Mouse (Mus musculus) adrenal gland, adult 18-20 months (tissue): ENCODE results near the gene Slc4a3. TPM values are rescaled to one million over a fixed set of nuclear protein-coding genes. Genes with fewer than 3 reads are reported as not detected.

Experiments
- DNase-seq, 2 experiments: peaks; one replicate each; pipeline ENCODE4 v3.0.0; 2021 to 2022; ENCODE audit warnings: low spot score in 2 of 2
- total RNA-seq, 2 experiments: library from RNA; stranded (reverse); gene quantifications; 1 replicate in 1 of 2; 2 replicates in 1 of 2; pipeline ENCODE4 v1.2.3; 2021

The Slc4a3 gene
- total RNA-seq, 2 experiments from 2014 or later, result 92.6 to 132 TPM

DNA sequence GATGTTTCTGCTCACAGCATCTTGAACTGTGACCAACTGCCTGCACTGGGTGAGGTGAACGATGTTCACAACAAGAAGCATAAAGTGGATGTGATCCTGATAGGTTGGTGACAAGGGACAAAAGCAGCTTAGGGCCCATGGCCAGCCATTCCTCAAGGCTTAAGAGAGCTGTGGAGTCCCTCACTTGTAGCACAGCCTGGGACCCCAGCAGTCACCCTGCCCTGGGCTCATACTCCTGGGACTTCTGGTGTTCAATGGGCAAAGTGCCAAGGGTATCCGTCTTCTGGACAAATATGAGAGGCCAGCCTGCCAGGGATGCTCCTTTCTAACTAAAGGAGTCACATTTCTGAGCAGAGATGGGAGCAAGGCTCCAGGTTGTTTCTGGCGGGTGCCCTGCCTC, 49.9 kb downstream of the Slc4a3 start:
- DNase-seq, result no peak

DNA sequence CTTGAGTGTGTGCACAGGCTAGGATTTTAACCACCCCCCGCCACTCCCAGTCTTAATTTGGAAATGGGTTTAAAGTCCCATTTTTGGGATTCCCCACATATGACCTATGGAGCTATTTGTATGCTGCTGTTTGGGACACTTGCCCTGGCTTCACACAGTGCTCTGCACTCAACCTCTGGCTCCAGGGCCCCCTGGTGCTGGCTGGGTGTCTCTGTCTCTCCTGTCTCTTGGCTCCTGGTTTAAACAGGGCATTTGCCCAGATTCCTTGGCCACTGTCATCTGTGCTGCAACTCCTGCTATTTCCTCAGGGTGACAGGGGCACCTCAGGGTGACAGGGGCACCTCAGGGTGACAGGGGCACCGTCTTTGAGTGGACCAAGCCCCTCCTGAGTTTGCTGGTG, 50.8 kb downstream of the Slc4a3 start:
- DNase-seq, result no peak

DNA sequence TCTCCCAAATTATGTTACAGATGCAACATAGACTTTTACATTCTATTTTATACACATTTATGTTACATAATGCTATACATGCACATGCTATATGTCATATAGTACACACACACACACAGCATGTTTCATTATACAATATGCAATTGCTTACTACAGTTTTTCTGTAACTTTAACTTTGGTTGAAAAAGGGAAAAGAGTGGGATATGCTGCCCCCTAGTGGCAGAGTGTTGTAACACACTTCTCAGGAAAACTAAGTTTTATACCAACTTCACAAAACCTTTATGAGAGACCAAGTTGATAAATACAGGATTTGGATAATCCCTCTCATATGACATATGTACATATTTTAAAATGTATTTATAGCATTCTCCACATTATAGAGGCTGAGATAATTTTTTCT, 51.6 kb downstream of the Slc4a3 start:
- DNase-seq, result peak; percentile 52 to 60

DNA sequence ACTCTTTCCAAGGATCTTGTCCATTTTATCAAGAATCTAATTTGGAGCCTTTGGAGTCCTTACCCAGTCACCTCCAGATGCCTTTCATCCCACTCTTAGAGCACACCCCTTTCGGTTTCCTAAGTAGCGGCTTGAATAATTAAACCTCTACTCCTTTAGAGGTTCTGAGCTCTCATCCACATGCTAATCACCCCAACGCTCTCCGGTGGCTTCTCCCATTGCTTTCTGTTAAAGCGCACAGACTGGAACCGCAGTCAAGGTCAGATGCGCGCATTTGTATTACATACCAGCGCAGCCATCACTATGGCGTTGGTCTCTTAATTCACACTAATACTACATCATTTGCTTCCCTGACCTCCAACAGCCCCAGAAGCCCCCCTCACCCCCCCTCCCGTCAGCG, 55.7 kb downstream of the Slc4a3 start:
- no peak for DNase-seq

DNA sequence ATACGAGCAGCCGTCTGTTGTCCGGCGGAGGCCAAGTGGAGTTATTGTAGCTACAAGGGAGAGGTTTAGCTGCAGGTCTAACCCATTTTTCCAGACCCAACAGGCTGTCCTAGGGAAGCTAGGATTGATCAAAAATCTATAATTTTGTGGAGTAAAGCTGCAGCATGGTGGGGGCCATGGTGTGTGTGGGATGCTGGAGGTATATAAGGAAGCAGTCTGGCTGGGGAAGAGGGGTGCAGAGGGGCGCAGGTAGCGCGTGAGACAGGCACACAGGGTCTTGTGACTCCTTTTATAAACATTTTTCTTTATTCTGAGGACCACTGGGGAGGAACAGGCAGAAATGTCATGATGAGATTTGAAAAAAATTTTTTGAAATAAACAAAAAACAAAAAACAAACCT, 57.5 kb downstream of the Slc4a3 start:
- no peak for DNase-seq

DNA sequence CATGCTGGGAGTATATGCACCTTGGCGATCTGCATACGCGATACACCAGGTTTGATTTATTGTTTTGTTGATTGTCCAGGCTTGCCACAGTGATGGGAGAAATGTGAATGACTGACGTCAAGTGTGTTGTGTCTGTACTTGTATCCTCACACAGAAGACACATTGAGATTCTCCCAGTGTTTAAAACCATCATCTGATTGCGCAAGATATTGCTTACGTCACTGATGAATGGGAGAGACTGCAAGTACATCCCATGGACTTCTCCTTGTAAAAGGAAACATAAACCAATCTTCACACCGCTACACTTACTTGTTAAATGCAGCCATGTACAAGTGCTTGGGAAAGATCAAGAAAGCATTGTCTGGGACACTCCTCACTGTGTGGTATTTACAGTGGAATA, 62.2 kb downstream of the Slc4a3 start:
- DNase-seq, result no peak

DNA sequence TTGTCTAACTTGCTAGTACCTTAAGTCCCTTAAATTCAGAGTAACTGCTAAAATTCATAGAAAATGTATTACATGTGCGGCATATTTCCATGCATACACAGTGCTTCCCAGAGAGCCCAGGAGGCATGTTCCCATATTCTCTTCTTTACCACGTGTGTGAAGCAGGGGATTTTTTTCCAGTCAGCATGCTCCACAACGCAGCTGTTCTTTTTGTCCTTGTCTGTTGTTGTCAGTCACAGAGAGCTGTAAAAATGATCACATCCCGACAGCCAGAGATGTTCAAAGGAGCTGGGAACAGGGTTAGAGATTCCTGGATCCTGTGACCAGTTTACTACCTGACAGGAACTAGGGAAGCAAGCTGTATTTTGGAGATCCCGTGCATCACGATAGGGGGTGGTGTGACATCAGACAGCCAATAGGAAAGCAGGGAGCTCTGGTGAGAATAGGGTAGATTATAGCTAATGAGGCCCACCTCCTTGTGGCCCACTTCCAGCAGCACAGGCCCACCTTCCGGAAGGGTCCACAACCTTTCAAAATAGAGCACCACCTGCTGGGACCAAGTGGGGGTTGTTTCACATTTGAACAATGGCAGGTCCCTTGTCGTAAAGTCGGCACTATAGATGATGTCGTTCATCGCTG, 62.7 kb downstream of the Slc4a3 start:
- no peak for DNase-seq

DNA sequence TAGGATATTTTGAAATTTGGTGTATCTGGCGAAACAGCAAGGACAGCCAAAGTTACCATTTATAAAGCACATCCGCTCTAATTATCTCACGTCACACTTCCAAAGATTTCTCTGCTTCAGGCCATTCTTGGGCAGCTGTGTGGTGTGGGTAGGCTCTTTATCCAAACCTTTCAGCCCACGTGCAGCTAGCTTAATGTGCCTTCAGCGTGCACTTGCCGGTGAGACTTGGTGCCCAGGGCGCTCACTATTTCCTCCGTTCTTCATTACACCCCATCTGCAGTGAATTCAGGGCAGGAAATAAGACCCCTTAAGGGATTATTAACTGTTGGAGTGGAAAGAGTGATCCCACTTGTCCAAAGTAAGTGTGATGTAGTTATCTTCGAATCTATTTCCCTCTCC, 63.2 kb downstream of the Slc4a3 start:
- no peak for DNase-seq

DNA sequence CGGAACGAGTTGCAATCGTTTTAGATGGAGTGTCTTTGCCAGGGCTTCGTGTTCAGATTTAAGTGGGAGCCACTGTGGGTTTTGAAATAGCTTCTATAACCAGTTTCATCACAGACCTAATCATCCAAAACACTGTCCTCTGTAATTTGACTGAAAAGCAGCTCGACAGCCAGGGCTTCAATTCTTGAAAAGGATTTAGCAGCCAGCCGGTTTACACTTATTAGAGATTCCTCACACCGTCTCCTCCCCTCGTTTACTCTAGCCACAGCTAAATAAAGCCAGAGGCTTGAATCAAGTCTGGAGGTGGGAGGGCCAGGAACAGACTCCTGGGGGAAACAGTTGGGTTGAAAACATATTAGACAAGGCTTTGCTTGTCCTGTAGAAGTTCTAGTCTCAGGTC, 64.5 kb downstream of the Slc4a3 start:
- no peak for DNase-seq

Other genes starting within 250 kb of the Slc4a3 start
- gene Dnpep, start 228.3 kb upstream of the Slc4a3 start, total RNA-seq, result 10 to 100 TPM; 90.1 to 90.6 TPM
- 10 to 100 TPM; 15.9 to 21.3 TPM for gene Des, start 185.9 kb upstream of the Slc4a3 start, total RNA-seq
- gene Speg, start 171.0 kb upstream of the Slc4a3 start, total RNA-seq, result 10 to 100 TPM in 1 of 2 experiments, 1 to 10 TPM in 1; 7.3 to 10.8 TPM
- gene Gmppa, start 110.3 kb upstream of the Slc4a3 start, total RNA-seq, result 10 to 100 TPM; 53.2 to 56.1 TPM
- gene Asic4, start 95.8 kb upstream of the Slc4a3 start, total RNA-seq, result 1 to 10 TPM; 5.1 to 8.1 TPM
- 10 to 100 TPM; 58.9 to 59.1 TPM for gene Chpf, start 67.0 kb upstream of the Slc4a3 start, total RNA-seq
- gene Tmem198, start 66.7 kb upstream of the Slc4a3 start, total RNA-seq, result 1 to 10 TPM; 3.5 to 6.2 TPM
- gene Obsl1, start 39.8 kb upstream of the Slc4a3 start, total RNA-seq, result 10 to 100 TPM; 48.9 to 54.4 TPM
- gene Inha, start 39.2 kb upstream of the Slc4a3 start, total RNA-seq, result 10 to 100 TPM; 18.2 to 29.6 TPM
- 10 to 100 TPM; 12.6 to 19.5 TPM for gene Stk11ip, start 24.7 kb upstream of the Slc4a3 start, total RNA-seq